Mouse (Mus musculus): ENCODE results near the gene Exph5. TPM values are rescaled to one million over a fixed set of nuclear protein-coding genes. Genes with fewer than 3 reads are reported as not detected.

The Exph5 gene
- polyA plus RNA-seq, 1 experiment from 2014 or later, result 0.46 TPM

DNA sequence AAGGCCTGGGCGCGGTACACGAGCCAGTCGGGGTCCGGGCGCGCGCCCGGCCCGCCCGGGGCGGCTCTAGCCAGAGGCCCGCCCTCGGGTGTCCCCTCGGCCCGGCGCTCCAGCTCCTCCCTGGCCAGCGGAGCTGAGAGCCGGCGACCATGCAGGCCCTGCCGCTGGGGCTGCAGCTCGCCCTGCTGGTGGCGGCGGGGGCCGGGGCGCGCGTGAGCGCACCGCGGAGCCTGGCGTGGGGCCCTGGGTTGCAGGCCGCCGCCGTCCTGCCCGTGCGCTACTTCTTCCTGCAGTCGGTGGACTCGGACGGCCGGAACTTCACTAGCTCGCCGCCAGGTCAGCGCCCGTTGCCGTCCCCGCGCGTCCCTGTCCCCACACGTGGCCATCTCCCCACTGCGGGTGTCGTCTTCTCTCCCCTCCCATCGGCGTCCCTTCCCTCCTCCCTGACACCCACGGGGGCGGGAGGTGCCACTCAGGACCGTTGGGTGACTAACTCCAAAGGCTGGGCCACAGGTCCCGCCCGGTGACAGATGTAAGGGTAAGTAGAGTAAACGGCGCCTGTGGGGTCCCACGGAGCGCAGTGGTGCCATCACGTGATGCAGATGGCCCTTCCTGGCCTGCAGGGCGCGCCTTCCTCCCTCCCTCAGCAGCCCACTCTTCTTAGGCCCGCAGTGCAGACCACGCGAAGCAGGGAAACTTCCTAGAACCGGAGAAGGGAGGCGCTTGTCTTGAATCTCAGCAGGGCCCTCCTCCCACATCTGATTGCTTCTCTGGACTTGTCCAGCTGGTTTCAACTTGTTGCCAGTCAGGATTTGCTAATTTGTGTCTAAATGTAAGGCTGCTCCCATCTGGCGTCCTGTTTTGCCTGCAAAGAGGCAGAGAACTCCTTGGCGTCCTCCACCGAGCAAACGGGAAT lies 82.7 kb downstream of the Exph5 start, which contains the start of gene Kdelc2:
Gene Kdelc2 (plus strand): TSS at position 75 of the 916 bp plus-strand sequence.
- peak; percentile 91 for ATAC-seq (replicated peaks; ENCODE audit: insufficient number of reproducible peaks, low FRiP score, low TSS enrichment)

GRCm38 (mm10) chr9:53384873-53385272 lies 83.4 kb downstream of the Exph5 start:
- no peaks in the 10 kb centered on the region for H3K9me3 ChIP-seq (replicated peaks; ENCODE audit: control insufficient read depth, low read length)
- peak overlapping the region; percentile 93 for H3K27ac ChIP-seq (ENCODE audit: low read depth, low read length)
- H3K9ac ChIP-seq (ENCODE audit: low read depth, low read length), result peak overlapping the region; percentile 94
- H3K27me3 ChIP-seq (ENCODE audit: control insufficient read depth, insufficient read depth, low read length), result no peaks in the 10 kb centered on the region
- H3K4me3 ChIP-seq (ENCODE audit: low read depth, low read length), result peak overlapping the region; percentile 79
- no peak for ATAC-seq (replicated peaks; ENCODE audit: insufficient number of reproducible peaks, low FRiP score, low TSS enrichment)
- peak overlapping the region; percentile 79 for H3K4me2 ChIP-seq
- H3K36me3 ChIP-seq (ENCODE audit: control insufficient read depth, insufficient read depth, low read length), result no peaks in the 10 kb centered on the region
- 13% methylated on average over 8 of the region's 8 CpGs for WGBS (ENCODE audit: insufficient replicate concordance)
- no peaks in the 10 kb centered on the region for H3K4me1 ChIP-seq (ENCODE audit: control insufficient read depth, insufficient read depth, low read length)

More for the DNA sequence above, 82.7 kb downstream of the Exph5 start, which contains the start of gene Kdelc2:
- under 1% methylated on average over 73 of the region's 75 CpGs for WGBS (ENCODE audit: insufficient replicate concordance)
- Histone ChIP-seq H3K36me3 (ENCODE audit: control insufficient read depth, insufficient read depth, low read length) (no peaks in the 10 kb centered on the region), H3K4me2 (peak within 1 kb of the TSS; percentile 79), H3K9ac (ENCODE audit: low read depth, low read length) (peak within 1 kb of the TSS; percentile 94), H3K27me3 (ENCODE audit: control insufficient read depth, insufficient read depth, low read length) (no peaks in the 10 kb centered on the region), H3K4me3 (ENCODE audit: low read depth, low read length) (peak within 1 kb of the TSS; percentile 79), H3K27ac (ENCODE audit: low read depth, low read length) (peak within 1 kb of the TSS; percentile 93), H3K4me1 (ENCODE audit: control insufficient read depth, insufficient read depth, low read length) (no peaks in the 10 kb centered on the region), H3K9me3 (replicated peaks; ENCODE audit: control insufficient read depth, low read length) (no peaks in the 10 kb centered on the region)

GRCm38 (mm10) chr9:53387431-53387830 lies 86.0 kb downstream of the Exph5 start:
- H3K27me3 ChIP-seq (ENCODE audit: control insufficient read depth, insufficient read depth, low read length), result no peaks in the 10 kb centered on the region
- no peaks in the 10 kb centered on the region for H3K9me3 ChIP-seq (replicated peaks; ENCODE audit: control insufficient read depth, low read length)
- WGBS (ENCODE audit: insufficient replicate concordance), result 61% methylated on average over 2 of the region's 2 CpGs
- ATAC-seq (replicated peaks; ENCODE audit: insufficient number of reproducible peaks, low FRiP score, low TSS enrichment), result no peak
- no peaks in the 10 kb centered on the region for H3K4me1 ChIP-seq (ENCODE audit: control insufficient read depth, insufficient read depth, low read length)
- no peak overlapping the region for H3K9ac ChIP-seq (ENCODE audit: low read depth, low read length)
- no peaks in the 10 kb centered on the region for H3K36me3 ChIP-seq (ENCODE audit: control insufficient read depth, insufficient read depth, low read length)
- H3K27ac ChIP-seq (ENCODE audit: low read depth, low read length), result no peak overlapping the region
- no peak overlapping the region for H3K4me3 ChIP-seq (ENCODE audit: low read depth, low read length)
- H3K4me2 ChIP-seq, result no peak overlapping the region

- WGBS (ENCODE audit: insufficient replicate concordance), result 77% methylated on average over 3 of the region's 3 CpGs
- H3K4me3 ChIP-seq (ENCODE audit: low read depth, low read length), result no peak overlapping the region
- H3K4me2 ChIP-seq, result no peak overlapping the region
- no peak overlapping the region for H3K9ac ChIP-seq (ENCODE audit: low read depth, low read length)
- H3K27me3 ChIP-seq (ENCODE audit: control insufficient read depth, insufficient read depth, low read length), result no peaks in the 10 kb centered on the region
- H3K4me1 ChIP-seq (ENCODE audit: control insufficient read depth, insufficient read depth, low read length), result no peaks in the 10 kb centered on the region
- H3K36me3 ChIP-seq (ENCODE audit: control insufficient read depth, insufficient read depth, low read length), result no peaks in the 10 kb centered on the region
- H3K27ac ChIP-seq (ENCODE audit: low read depth, low read length), result no peak overlapping the region
- no peaks in the 10 kb centered on the region for H3K9me3 ChIP-seq (replicated peaks; ENCODE audit: control insufficient read depth, low read length)
- no peak for ATAC-seq (replicated peaks; ENCODE audit: insufficient number of reproducible peaks, low FRiP score, low TSS enrichment)
Measured at GRCm38 (mm10) chr9:53389109-53389508, 87.6 kb downstream of the Exph5 start.

GRCm38 (mm10) chr9:53390136-53390535 lies 88.7 kb downstream of the Exph5 start:
- H3K9me3 ChIP-seq (replicated peaks; ENCODE audit: control insufficient read depth, low read length), result no peaks in the 10 kb centered on the region
- H3K27me3 ChIP-seq (ENCODE audit: control insufficient read depth, insufficient read depth, low read length), result no peaks in the 10 kb centered on the region
- no peak overlapping the region for H3K4me3 ChIP-seq (ENCODE audit: low read depth, low read length)
- ATAC-seq (replicated peaks; ENCODE audit: insufficient number of reproducible peaks, low FRiP score, low TSS enrichment), result no peak
- H3K4me1 ChIP-seq (ENCODE audit: control insufficient read depth, insufficient read depth, low read length), result no peaks in the 10 kb centered on the region
- H3K4me2 ChIP-seq, result no peak overlapping the region
- H3K27ac ChIP-seq (ENCODE audit: low read depth, low read length), result no peak overlapping the region
- no peaks in the 10 kb centered on the region for H3K36me3 ChIP-seq (ENCODE audit: control insufficient read depth, insufficient read depth, low read length)
- WGBS (ENCODE audit: insufficient replicate concordance), result 74% methylated on average over 7 of the region's 7 CpGs
- H3K9ac ChIP-seq (ENCODE audit: low read depth, low read length), result no peak overlapping the region

DNA sequence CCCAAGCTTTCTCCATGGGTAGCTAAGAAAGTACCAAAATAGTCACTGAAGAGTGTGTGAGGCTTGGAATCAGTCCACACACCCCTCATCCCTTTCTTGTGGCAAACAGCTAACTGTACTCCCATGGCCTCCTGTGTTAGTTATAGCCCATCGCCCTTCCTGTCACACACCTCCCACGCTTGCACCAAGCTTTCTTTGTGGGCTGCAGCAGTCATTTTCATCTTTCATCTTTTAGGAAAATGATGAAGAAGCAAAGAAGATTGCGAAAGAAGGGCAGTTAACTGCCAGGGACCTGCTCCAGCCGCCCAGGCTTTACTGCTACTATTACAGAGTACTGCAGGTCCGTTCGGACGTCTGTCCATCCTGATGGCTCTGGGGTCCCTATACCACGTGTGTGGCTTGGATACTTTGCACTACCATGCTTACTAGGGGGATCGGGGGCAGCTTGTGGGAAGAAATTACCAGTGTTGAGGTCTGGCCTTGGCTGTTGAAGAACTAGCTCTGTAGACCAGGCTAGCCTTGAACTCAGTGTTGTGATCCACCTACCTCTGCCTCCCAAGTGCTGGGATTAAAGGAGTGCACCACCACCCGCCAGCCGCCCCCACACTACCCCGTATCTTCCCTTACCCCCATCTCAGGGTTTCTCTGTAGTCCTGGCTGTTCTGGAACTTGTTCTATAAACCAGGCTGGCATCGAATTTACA lies 96.4 kb downstream of the Exph5 start:
- no peak overlapping the region for H3K27ac ChIP-seq (ENCODE audit: low read depth, low read length)
- no peak for ATAC-seq (replicated peaks; ENCODE audit: insufficient number of reproducible peaks, low FRiP score, low TSS enrichment)
- no peak overlapping the region for H3K9ac ChIP-seq (ENCODE audit: low read depth, low read length)
- H3K4me1 ChIP-seq (ENCODE audit: control insufficient read depth, insufficient read depth, low read length), result 0 out of 2 replicates have a peak, but pooled peaks cover 3% of the 10 kb centered on the region
- WGBS (ENCODE audit: insufficient replicate concordance), result 70% methylated on average over 13 of the region's 13 CpGs
- no peaks in the 10 kb centered on the region for H3K36me3 ChIP-seq (ENCODE audit: control insufficient read depth, insufficient read depth, low read length)
- H3K9me3 ChIP-seq (replicated peaks; ENCODE audit: control insufficient read depth, low read length), result no peaks in the 10 kb centered on the region
- H3K27me3 ChIP-seq (ENCODE audit: control insufficient read depth, insufficient read depth, low read length), result no peaks in the 10 kb centered on the region
- no peak overlapping the region for H3K4me3 ChIP-seq (ENCODE audit: low read depth, low read length)
- H3K4me2 ChIP-seq, result no peak overlapping the region

DNA sequence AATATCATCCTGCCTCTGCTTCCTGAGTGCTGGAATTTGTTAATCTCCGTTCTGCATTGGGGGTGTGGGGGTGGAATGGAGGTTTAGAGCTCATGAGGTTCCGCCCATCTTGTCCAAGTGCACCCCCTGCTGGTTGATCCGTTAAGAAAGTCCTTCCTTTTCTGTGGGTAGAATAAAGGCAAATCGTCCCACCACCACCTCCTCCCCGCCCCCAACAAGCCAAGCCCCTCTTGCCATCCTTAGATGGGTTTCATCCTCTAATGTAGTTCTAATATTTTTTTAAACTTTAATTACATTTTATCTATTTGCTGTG lies 96.9 kb downstream of the Exph5 start:
- Histone ChIP-seq H3K4me2 (no peak overlapping the region), H3K4me1 (ENCODE audit: control insufficient read depth, insufficient read depth, low read length) (0 out of 2 replicates have a peak, but pooled peaks cover 3% of the 10 kb centered on the region), H3K36me3 (ENCODE audit: control insufficient read depth, insufficient read depth, low read length) (no peaks in the 10 kb centered on the region), H3K4me3 (ENCODE audit: low read depth, low read length) (no peak overlapping the region), H3K27ac (ENCODE audit: low read depth, low read length) (no peak overlapping the region), H3K9me3 (replicated peaks; ENCODE audit: control insufficient read depth, low read length) (no peaks in the 10 kb centered on the region), H3K27me3 (ENCODE audit: control insufficient read depth, insufficient read depth, low read length) (no peaks in the 10 kb centered on the region), H3K9ac (ENCODE audit: low read depth, low read length) (no peak overlapping the region)
- no peak for ATAC-seq (replicated peaks; ENCODE audit: insufficient number of reproducible peaks, low FRiP score, low TSS enrichment)
- WGBS (ENCODE audit: insufficient replicate concordance), result 14% methylated on average over 5 of the region's 5 CpGs

GRCm38 (mm10) chr9:53399537-53399936 lies 98.1 kb downstream of the Exph5 start:
- Histone ChIP-seq H3K4me2 (no peak overlapping the region), H3K9me3 (replicated peaks; ENCODE audit: control insufficient read depth, low read length) (no peaks in the 10 kb centered on the region), H3K4me1 (ENCODE audit: control insufficient read depth, insufficient read depth, low read length) (0 out of 2 replicates have a peak, but pooled peaks cover 3% of the 10 kb centered on the region), H3K36me3 (ENCODE audit: control insufficient read depth, insufficient read depth, low read length) (no peaks in the 10 kb centered on the region), H3K27me3 (ENCODE audit: control insufficient read depth, insufficient read depth, low read length) (no peaks in the 10 kb centered on the region), H3K27ac (ENCODE audit: low read depth, low read length) (no peak overlapping the region), H3K9ac (ENCODE audit: low read depth, low read length) (no peak overlapping the region), H3K4me3 (ENCODE audit: low read depth, low read length) (no peak overlapping the region)
- WGBS (ENCODE audit: insufficient replicate concordance), result 89% methylated on average over 8 of the region's 8 CpGs
- no peak for ATAC-seq (replicated peaks; ENCODE audit: insufficient number of reproducible peaks, low FRiP score, low TSS enrichment)

Measured in heart, embryonic 11.5 days (tissue).